Mouse (Mus musculus): ENCODE data around the gene Klf12. TPM values are rescaled to one million over a fixed set of nuclear protein-coding genes. Genes with fewer than 3 reads are reported as not detected.
"Not testable (repeated sequence)": the region's sequence is repeated elsewhere in the genome, so short reads cannot be mapped to it uniquely, and the experiment has no call there.

Klf12 gene
- total RNA-seq, 2 experiments from 2014 or later, result 19.0 to 20.2 TPM

DNA sequence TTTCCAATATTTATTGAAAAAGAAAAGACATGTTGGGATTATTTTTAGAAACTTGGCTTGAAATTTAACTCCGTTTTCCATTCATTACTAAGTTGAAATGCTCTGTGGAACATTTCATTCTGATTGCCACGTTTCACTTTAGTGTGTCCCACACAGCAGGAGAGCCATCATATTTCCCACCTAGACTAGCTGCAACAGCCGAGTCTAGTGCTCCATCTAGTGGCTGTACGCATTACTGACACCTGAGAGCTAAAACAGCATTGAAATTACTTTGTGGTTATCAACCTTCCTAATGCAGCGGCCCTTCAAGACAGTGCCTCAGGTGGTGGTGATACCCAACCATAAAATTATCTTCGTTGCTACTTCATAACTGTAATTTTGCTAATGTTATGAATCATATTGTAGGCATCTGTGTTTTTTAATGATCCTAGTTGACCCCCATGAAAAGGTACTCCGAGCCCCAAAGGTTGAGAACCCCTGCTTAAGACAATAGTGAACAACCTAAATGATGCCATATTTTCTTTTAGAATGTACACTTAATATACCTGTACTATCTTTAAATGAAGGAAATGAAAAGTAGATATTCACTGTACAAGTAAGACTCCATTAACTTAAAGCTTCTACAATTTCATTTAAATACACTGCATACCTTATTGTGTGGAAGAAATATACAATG lies 389.6 kb downstream of the Klf12 start:
- DNase-seq (ENCODE audit: low spot score in 2 of 2), result peak; percentile 17 to 53

DNA sequence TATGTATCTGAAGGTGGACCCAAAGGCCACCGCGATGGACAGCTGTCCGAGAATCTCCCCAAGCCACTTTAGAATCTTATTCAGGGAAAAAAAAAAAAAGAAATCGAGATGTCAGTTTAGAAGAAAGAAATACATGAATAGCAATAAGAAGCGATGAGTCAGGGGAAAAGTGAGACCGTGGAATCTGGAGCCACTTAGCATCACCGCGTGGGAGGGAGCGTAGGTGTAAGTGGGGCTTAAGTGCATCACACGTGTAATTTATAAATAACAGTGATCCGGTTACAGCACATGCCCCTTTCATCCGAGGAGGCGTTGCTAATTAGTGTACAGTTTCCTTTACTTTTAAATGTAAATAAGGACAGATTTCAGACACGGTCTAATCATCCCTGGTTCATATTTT lies 390.4 kb downstream of the Klf12 start:
- DNase-seq (ENCODE audit: low spot score in 2 of 2), result no peak

DNA sequence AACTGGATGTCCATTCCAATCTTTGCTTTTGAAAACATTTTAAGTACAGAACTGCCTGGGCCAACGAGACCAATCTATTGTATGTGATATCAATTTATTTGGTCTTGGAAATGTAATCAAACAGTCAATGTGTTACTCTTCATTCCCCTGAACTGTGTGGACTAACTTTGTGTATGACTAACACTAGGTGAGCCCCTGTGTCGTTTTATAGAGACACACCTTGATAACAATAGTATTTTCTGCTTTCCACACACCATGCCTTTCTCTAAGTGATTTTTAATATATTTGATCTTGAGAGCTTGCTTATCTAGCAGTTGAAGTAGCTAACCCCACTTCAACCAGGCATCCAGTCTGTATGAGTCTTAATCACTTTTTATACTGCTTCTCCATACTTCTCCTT lies 398.0 kb downstream of the Klf12 start:
- DNase-seq (ENCODE audit: low spot score in 2 of 2), result no peak

DNA sequence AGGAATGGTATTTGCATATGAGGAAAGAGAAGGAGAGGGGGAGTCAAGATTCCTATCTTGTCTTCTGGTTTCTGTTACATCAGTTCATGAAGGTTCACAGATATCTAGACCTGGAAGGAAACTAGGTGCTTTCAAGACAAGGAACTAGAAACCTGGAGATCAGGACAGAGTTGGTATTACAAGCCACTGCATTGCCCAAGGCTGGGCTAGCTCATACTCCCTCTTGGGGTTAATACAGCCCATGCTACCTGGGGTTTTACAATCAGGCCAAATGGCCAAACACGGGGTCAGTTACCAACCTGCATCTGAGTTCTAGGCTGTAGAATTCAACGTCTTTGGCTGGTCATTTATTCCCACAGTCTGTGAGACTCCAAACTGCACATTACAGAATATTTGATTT lies 398.9 kb downstream of the Klf12 start:
- DNase-seq (ENCODE audit: low spot score in 2 of 2), result no peak

DNA sequence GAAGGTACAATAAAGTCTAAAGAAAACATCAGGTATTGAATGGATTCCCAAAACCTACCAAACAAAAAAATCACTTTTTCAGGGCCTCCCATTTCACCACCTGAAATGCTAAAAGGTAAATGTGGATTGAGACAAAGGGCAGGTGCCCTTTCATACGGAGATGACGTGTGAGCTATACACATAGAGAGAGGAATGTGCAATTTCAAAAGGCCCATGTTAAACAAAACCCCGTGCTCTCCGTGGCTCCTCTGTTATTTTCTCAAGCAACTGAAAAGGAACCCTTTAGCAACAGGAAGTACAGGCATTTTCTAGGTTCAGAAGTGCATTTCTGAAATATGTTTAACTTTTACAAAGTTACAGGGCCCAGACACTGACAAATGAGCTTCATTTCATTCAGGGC lies 399.4 kb downstream of the Klf12 start:
- DNase-seq (ENCODE audit: low spot score in 2 of 2), result no peak

DNA sequence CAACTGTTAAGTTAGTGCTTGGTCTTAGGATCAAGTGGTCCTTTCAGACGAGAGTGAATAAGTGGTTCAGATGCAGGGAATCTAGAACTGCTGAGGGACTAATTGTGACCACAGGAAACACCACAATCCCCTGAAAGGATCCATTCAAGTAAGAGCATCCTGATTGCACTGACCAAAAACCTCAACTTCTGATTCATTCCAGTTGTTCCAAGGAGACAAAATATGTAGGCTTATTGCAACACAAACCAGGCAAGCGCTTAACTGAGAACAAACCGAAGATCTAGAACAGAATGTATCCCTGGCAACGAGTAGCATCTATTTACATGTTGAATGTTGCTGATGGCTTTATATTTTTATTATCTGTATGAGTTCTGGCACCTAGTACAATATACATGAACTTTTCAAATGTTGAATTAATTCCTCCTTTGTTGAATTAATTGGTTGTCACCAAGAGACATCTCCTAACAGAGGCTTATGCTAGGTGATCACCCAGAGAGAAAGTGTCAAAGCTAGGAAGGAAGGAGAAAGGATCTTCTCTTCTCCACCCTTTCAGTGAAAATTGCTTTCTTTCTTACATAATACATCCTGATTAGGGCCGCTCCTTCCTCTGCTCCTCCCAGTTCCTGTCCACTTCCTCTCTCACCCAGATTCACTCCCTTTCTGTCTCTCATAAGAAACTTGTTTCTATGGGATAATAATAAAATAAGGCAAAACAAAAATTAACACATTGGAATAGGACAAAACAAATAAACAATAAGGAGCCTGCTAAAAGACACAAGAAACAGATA lies 407.5 kb downstream of the Klf12 start:
- no peak for DNase-seq (ENCODE audit: low spot score in 2 of 2)

DNA sequence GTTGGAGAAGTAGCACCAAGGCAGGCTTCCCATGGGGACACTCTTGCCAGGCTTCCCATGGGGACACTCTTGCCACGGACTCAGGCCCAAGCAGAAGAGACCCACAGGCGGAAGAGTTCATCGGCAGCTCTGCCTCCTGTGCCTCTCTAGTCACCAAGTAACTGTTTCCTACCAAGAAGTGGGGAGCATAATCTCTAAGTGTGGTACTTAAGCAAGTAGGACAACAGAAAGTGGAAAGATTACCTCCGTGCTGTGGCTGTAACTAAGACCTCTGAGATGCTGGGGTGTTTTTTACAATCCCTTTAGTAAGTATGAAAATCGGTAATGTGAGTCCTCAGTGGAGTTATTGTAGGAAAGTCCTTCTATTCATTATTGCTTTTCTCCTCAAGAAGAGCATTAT lies 410.8 kb downstream of the Klf12 start:
- no peak for DNase-seq (ENCODE audit: low spot score in 2 of 2)

DNA sequence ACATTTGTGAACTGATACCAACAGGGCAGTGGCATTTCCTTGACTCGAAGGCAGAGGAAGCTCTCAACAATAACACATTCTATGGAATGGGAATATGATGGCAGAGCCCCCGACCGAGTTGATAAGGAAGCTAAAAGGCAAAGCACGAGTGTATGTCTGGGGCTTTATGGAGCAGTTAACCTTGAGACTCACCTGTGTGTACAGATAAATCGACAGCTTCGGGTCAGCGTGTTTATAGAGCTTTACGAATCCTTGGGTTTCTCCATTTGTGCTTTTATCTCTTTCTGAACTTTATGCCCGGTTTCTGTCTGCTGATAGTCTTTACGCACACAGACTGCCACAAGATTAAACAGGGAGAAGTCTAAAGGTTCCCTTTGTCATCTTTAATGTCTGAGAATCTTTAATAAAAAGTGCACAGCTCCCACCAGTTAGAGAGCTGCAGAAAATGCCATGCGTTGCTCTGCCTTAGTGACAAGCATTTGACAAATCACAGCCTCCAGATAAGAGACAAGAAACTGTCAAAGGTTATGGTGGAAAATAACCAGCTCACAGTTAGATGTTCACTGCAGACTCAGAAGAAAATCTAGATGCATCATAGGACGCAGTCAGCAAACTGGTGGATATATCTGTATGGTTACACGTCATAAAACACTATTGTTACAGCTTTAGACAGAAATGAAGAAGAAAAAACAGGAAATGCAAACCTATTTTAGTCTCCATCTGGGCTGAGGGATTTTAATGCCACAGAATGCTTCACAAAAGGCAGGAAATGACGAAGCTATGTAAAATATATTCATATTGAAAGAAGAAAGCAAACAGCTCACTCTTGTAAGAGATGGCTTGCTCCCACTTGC lies 428.1 kb downstream of the Klf12 start:
- no peak for DNase-seq (ENCODE audit: low spot score in 2 of 2)

DNA sequence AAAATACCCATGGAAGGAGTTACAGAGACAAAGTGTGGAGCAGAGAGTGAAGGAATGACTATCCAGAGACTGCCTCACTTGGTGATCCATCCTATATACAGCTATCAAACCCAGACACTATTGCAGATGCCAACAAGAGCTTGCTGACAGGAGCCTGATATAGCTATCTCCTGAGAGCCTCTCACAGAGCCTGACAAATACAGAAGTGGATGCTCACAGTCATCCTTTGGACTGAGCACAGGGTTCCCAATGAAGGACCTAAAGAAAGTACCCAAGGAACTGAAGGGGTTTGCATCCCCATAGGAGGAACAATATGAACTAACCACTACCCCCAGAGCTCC lies 430.0 kb downstream of the Klf12 start:
- not testable (repeated sequence) for DNase-seq (ENCODE audit: low spot score in 2 of 2)

DNA sequence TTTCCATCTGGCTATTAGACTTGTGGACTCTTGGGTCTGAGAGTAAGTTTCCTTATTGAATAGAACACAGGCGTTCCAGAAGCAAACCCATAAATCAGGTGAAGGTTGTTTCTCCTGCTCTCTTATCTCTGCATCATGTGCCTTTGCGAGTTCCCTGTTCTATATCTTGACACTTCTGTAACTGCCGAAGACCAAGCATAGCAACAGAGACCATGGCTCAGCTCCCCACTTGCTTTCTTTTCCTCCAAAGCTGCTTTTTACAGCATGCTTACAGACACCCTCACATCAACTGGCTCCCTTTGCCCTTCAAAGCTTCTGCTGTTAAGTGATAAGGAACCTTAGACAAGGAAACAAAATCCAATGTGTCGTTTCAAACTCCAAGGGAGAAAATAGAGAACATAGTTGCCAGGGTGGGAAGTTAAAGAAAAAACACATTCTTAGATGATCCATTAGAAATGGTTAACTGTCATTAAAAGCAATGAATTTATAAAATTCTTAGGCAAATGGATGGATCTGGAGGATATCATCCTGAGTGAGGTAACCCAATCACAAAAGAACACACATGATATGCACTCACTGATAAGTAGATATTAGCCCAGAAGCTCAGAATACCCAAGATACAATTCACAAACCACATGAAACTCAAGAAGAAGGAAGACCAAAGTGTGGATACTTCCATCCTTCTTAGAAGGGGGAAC lies 430.6 kb downstream of the Klf12 start:
- DNase-seq (ENCODE audit: low spot score in 2 of 2), result not testable (repeated sequence)

DNA sequence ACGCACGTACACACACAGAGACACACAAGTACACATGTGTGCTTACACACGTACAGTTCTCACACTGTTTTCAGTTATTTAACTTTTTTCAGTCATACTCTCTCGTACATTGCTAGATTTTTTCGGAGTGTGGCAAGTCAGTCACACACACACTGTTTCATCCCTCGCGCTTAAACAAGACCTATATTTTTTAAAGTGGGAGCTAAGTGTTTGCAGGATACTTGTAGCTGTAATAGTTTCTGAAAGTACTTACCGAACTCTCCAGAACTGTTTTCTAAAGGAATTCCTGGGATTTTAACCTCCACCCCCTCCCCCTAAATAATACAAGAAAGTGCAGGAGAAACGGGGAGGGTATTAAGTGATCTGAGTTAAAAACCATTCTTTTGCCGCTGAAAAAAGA lies 434.1 kb downstream of the Klf12 start:
- DNase-seq (ENCODE audit: low spot score in 2 of 2), result no peak

DNA sequence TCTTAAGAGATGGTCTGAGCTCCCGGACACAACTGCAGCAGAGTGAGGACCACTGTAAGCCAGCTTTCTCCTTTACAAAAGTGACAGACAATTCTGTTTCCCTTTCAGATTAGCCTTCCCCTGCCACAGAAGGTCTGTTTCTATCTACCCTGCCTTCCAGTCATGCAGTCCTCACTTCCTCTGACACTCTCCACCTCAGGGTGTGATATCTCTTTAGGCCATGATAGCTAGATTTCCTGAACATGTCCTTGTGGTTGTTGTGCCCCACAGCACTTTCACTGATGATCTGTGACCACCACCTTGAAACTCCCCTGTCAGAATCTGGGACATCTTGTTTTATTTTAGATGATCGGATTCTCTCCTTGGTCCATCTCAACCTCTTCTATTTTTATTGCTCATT lies 437.0 kb downstream of the Klf12 start:
- no peak for DNase-seq (ENCODE audit: low spot score in 2 of 2)

DNA sequence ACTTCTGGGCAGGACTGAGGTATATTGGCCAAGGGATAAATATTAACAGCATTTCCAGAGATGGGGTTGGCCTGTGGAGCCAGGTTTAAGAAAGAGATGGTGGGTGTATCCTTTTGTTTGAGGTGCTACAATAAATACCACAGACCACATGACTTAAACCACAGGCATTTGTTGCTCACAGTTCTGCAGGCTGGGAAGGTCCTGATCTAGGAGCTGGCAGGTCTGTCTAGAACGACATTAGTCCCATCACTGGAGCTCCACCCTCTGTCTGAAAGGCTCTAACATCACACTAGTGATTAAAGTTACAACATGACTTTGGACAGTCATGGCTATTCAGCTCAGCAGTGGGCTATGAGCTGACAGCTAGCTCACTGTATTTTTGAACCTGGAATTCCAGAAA lies 457.8 kb downstream of the Klf12 start:
- no peak for DNase-seq (ENCODE audit: low spot score in 2 of 2)

All from gastrocnemius, postnatal 4 days (tissue).